Mouse (Mus musculus): ENCODE results near the gene Gm20388.

GRCm38 (mm10) chr8:123213118-123213772, 3302.6 kb downstream of the Gm20388 start:
- TF ChIP-seq POLR2A (IDR thresholded peaks at IDR 0.05; ENCODE audit: insufficient read depth, low read depth, low read length) = no peak
- no peak; the same call in 1 of the 2 replicates for TF ChIP-seq CTCF (IDR thresholded peaks at IDR 0.05; ENCODE audit: insufficient read depth, low read depth, low read length)

Data from olfactory bulb, adult 2 months (tissue).